Mouse (Mus musculus): ENCODE results near the gene Cyp2j7.
"Not testable (repeated sequence)": the region's sequence is repeated elsewhere in the genome, so short reads cannot be mapped to it uniquely, and the experiment has no call there.

Cyp2j7 gene

DNA sequence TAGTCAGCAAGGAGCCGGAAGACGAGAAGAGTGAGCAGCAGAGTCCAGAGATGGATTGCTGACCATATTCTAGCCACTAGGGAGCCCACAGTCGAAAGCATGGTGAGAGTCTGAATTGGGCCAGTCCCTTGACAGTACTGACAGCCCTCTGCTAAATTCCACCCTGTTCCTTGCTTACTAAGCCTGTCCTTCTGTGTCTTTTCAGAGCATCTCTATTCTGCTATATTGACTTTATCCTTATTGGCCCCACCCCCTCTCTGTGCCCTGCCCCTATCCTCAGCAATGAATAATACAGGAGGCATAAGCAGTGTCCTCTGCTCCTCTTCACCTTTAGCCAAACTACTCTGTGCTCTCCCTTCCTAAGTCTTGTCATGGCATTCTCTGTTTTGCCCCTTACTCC, at the start of gene Cyp2j7:
Gene Cyp2j7, minus strand, starts transcription at position 101 of the 400 bp plus-strand sequence.
- DNase-seq (ENCODE audit: low spot score): no peak

DNA sequence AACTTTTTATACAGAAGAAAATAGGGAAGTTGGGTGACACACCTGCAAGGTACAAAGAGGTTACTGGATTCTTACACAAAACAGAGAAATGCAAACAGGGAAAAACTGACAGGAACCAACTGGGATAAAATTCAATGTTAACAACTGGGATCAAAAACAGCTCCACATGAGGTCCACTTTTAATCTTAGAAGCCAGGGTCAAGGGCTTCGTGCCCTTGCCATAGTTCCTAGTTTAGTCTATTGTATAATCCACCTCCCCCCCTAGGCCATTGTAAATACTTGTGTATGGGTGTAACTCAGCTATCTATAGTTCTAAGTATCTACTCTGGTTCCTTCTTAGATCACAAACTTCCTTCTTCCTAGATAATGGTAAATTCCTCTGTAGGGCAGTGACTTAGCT, 40.4 kb upstream of the Cyp2j7 start:
- not testable (repeated sequence) for DNase-seq (ENCODE audit: low spot score)

- peak; percentile 71 for DNase-seq (ENCODE audit: low spot score)
Observed at GRCm38 (mm10) chr4:96273907-96274306, 37.4 kb upstream of the Cyp2j7 start.

DNA sequence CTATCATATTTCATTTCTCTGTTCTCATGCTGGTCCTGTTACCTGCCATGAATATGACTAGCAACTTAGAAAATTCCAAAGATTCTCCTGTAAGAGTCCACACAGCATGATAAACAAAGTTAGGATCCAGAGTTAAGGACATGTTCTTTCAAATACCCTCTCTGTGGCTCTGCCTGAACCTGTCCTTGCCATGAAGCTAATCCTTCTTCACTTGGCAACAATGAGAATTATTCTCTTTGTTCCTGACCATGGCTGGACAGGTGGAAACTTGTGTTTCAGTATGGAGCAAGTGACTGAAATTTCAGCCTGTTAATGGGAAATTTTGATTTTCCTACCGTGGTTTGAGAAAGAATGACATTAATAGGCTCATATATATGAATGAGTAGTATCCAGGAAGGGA, 39.8 kb downstream of the Cyp2j7 start:
- no peak for DNase-seq (ENCODE audit: low spot score)

GRCm38 (mm10) chr4:96189321-96189720, 47.1 kb downstream of the Cyp2j7 start:
- DNase-seq (ENCODE audit: low spot score): not testable (repeated sequence)

DNA sequence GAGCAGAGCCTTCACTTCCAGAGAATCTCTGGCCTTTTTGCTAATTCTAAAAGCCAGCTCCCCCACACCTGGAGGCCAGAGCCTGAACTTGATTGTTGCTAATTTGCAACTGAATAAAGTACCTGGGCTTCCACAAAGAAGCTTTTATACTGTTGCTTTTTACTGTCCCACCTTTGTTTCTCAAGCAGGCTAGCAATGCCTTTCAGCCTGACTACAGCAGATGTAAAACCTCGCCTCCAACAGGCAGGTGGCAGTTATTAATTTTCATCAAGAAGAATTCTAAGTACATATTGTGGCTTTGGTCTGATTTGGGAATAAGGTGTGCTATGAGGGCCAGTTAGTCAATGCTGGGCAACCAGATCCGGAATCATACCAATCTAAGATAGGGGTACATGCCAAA, 47.8 kb downstream of the Cyp2j7 start:
- DNase-seq (ENCODE audit: low spot score): not testable (repeated sequence)

- not testable (repeated sequence) for DNase-seq (ENCODE audit: low spot score)
Observed at GRCm38 (mm10) chr4:96188146-96188545, 48.3 kb downstream of the Cyp2j7 start.

DNA sequence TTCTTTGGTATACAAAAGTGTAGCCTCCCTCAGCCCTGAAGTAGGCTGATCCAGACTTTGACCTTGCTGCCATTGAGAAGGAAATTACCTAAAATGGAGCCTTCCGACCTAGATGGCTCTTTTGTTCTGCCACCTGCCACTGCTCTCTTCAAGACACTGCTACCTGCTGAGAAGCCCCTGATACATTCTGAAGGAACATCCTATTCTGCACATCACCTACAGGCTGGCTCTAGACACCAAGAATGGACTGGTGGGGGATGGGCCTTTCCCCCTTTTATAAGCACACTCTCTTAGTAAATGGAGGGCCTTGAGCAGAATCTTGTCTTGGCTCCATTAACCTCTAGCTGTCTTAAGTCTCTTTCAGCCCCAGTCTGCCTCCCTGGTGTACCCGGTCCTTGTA, 51.7 kb downstream of the Cyp2j7 start:
- DNase-seq (ENCODE audit: low spot score): not testable (repeated sequence)

DNA sequence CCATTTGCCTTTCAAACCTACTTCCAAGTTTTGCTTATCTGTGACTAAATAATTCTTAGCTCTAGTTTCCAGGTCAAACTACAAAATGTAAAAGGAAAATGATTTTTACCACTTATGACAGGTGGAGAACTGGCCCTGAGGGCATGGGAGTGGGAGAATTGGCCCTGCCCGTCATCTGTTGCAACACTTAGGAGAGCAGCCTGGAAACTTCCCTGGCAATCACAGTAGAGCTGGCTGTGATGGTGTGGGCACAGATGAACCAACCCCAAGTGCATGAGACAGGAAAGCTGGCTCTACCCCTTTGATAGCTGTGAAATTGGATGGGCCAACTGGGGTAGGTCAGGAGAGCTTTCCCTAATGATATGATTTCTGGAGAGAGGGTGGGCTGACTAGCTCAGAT, 73.6 kb downstream of the Cyp2j7 start:
- DNase-seq (ENCODE audit: low spot score): no peak

- DNase-seq (ENCODE audit: low spot score): no peak
Observed at GRCm38 (mm10) chr4:96161575-96161974, 74.9 kb downstream of the Cyp2j7 start.

All from testis, postnatal 10 days (tissue).